Mouse (Mus musculus) lung, postnatal 14 days (tissue): ENCODE results near the gene Cxcl17.

Experiments used
- DNase-seq: peaks from one replicate; pipeline ENCODE4 v3.0.0; 2021

Gene Cxcl17

DNA sequence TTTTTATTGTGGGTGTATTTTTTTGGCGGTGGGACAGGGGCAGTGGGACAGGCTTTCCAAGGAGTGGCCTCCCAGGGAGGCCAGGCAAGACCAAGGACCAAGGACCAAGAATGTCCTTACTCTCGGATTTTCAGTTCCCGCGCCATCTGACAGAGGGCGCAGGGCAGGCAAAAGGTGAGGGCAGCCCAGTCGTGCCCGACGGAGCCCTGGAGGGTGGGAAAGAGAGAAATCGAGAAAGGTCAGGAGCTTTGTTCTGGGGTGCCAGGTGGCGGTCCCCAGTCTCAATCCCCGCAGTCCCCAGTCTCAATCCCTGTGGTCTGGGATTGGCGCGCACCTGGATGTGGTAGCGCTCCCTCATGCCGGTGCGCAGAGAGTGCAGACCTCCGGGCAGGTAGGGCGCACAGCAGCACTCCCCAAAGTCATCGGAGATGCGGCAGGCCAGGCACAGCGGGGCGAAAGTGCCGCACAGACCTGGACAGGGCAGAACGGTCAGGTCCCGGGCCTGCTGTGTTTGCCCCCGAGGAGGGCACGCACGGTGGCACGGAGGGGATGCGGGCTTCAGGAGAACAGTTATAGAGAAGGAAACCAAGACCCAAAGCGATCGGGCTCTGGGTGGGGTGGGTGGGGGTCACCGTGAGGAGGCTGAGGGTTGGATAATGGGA is 44.9 kb downstream of the Cxcl17 start:
- DNase-seq, result peak; percentile 53

DNA sequence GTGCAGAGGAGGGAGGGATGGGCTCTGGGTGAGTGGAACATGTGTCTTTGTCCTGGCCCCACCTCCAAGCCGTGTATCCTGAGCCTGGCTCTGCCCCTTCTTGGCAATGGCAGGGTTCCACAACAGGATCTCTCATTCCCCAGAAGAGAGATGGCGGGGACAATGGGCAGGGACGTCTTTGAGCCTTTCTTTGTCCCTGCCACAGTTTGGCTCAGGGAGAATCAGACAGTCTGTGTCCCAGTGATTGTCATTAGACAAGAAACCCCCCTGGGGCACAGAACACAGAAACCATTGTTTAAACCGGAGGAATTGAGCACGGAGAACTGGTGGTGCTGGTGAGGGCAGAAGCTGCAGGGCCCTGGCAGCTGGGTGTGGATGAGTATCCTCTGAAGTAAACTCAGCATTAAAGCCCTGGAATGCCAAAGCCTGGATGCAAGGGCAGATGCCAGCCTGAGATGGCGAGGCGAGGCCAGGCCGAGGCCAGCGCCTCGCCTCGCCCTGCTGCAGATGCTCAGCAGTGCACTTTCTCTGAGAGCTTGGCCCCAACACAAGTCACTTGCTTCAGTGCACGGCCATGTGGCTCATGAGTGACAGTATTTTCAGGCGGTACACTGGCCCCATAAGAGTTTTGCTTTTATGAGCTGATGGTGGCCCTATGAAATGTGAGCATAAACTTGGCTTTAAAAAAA is 46.6 kb downstream of the Cxcl17 start:
- DNase-seq, result no peak

DNA sequence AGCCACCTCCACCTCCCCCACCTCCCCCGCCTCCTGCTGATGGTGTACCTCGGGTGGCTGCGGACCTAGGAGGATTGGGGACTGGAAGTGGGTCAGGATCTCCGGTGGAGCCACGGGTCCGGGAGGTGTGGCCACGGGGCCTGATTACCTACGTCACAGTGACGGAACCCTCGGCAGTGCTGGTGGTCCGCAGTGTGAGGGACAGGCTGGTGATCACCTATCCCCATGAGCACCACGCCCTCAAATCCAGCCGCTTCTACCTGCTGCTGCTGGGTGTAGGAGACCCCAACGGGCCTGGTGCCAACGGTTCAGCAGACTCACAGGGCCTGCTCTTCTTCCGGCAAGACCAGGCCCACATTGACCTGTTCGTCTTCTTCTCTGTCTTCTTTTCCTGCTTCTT is 49.1 kb downstream of the Cxcl17 start:
- DNase-seq, result no peak

DNA sequence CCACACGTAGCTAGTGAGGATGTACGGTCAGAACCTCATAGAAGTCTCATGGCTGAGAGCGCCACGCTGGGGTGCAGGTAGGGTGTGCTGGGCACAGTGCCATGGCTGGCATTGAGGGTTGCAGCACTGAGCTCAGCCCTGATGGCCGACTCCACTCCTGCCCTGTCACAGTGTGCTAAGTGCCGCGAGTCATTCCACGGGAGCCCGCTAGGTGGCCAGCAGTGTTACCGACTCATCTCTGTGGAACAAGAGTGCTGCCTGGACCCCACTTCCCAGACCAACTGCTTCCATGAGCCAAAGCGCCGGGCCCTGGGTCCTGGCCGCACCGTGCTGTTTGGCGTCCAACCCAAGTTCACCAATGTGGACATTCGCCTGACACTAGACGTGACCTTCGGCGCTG is 49.5 kb downstream of the Cxcl17 start:
- DNase-seq, result peak; percentile 44

DNA sequence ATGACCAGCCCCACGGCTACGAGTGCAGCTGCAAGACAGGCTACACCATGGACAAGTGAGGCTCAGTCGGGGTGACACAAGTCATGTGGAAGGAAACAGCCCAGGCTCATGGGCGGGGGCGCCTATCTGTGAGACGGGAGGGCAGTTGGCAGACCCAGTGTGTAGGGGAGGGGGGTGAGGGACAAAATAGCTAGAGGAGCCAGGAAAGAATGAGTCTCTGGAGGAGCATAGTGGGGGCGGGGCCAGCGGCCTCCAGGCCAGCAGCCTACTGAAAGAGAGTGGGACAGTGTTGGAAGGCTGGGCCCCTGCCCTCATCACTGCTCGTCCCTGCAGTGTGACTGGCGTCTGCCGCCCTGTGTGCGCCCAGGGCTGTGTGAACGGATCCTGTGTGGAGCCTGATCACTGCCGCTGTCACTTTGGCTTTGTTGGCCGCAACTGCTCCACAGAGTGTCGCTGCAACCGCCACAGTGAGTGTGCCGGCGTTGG is 53.9 kb downstream of the Cxcl17 start:
- DNase-seq, result no peak
